Mouse (Mus musculus) ES-E14 (cell line): ENCODE data around the gene Klri1. TPM values are rescaled to one million over a fixed set of nuclear protein-coding genes. Genes with fewer than 3 reads are reported as not detected.
"Not testable (repeated sequence)": the region's sequence is repeated elsewhere in the genome, so short reads cannot be mapped to it uniquely, and the experiment has no call there.

Experiments
- DNase-seq: peaks from one replicate; pipeline ENCODE4 v3.0.0-alpha.2; 2013; ENCODE audit warnings: low read depth, low spot score
- H3K27ac ChIP-seq: 2 replicates; pipeline ENCODE4 v1.5.1; 2012; ENCODE audit warnings: low read depth, mild to moderate bottlenecking, low read length, moderate library complexity, mixed read lengths; ENCODE audit not compliant: poor library complexity, insufficient read depth, severe bottlenecking
- H3K36me3 ChIP-seq: 2 replicates; pipeline ENCODE4 v1.6.1; 2012; ENCODE audit warnings: mild to moderate bottlenecking, low read length, moderate library complexity, mixed read lengths; ENCODE audit not compliant: control insufficient read depth, poor library complexity, insufficient read depth, severe bottlenecking
- H3K4me1 ChIP-seq, 2 experiments: fragments of 150-350 bp in 1 of 2; sonication (generic) in 1 of 2; 2 replicates each; pipeline ENCODE4 v1.6.1; 2012; ENCODE audit warnings: low read length in 2 of 2, mild to moderate bottlenecking in 1 of 2, mixed read lengths in 1 of 2; ENCODE audit not compliant: control insufficient read depth in 2 of 2, insufficient read depth in 2 of 2, poor library complexity in 1 of 2
- H3K4me3 ChIP-seq, 2 experiments: fragments of 150-350 bp in 1 of 2; sonication (generic) in 1 of 2; 2 replicates each; pipeline ENCODE4 v1.5.1; 2012; ENCODE audit warnings: low read length in 2 of 2, low read depth in 1 of 2, mild to moderate bottlenecking in 1 of 2, mixed read lengths in 1 of 2; ENCODE audit not compliant: insufficient read depth in 1 of 2, poor library complexity in 1 of 2, severe bottlenecking in 1 of 2
- H3K9ac ChIP-seq: 2 replicates; pipeline ENCODE4 v1.6.1; 2012; ENCODE audit warnings: low read depth, mild to moderate bottlenecking, low read length, mixed read lengths; ENCODE audit not compliant: poor library complexity, insufficient read depth, severe bottlenecking
- H3K9me3 ChIP-seq: fragments of 150-350 bp; sonication (generic); 2 replicates; pipeline ENCODE4 v1.6.1; 2012; ENCODE audit warnings: low read depth, mild to moderate bottlenecking, low read length; ENCODE audit not compliant: control insufficient read depth, insufficient read depth
- CHD2 ChIP-seq: IDR thresholded peaks from 2 replicates; pipeline ENCODE4 v1.6.1; 2014; ENCODE audit warnings: mild to moderate bottlenecking, low read depth, low read length, inconsistent platforms
- HCFC1 ChIP-seq: IDR thresholded peaks from 2 replicates; pipeline ENCODE4 v1.6.1; 2012; ENCODE audit warnings: low read length, inconsistent platforms, borderline replicate concordance; ENCODE audit not compliant: insufficient read depth
- MAFK ChIP-seq: IDR thresholded peaks from 2 replicates; pipeline ENCODE4 v1.6.1; 2014; ENCODE audit warnings: mild to moderate bottlenecking, low read depth, low read length, inconsistent platforms; ENCODE audit not compliant: insufficient read depth
- ZC3H11A ChIP-seq: IDR thresholded peaks from 2 replicates; pipeline ENCODE4 v1.6.1; 2012; ENCODE audit warnings: low read depth, mild to moderate bottlenecking, inconsistent platforms, low read length, borderline replicate concordance
- ZNF384 ChIP-seq: IDR thresholded peaks from 2 replicates; pipeline ENCODE4 v1.6.1; 2012; ENCODE audit warnings: low read depth, low read length, inconsistent platforms
- in situ Hi-C, 2 experiments: fragments of 600-800 bp; cut with MboI; formaldehyde crosslinking; loops; one replicate each; pipeline ENCODE4 v1.15.1; 2025; ENCODE audit warnings: low sequenced_read_pairs in 2 of 2, inconsistent platforms in 1 of 2; ENCODE audit not compliant: unreplicated experiment in 2 of 2
- total RNA-seq: library from RNA; depleted of rRNA; stranded (reverse); fragments of 300-350 nt; gene quantifications from 2 replicates; pipeline ENCODE4 v1.2.3, GENCODE M21; 2012

The Klri1 gene
- total RNA-seq, 1 experiment: not detected

GRCm38 (mm10) chr6:129736414-129736813, 19.5 kb upstream of the Klri1 start:
- Histone ChIP-seq H3K36me3 (no peaks in the 10 kb centered on the region), H3K4me3 (no peak overlapping the region), H3K9ac (no peak overlapping the region), H3K27ac (no peak overlapping the region), H3K4me1 (no peaks in the 10 kb centered on the region), H3K9me3 (no peaks in the 10 kb centered on the region)
- in situ Hi-C loops: no loop called here
- no peak for DNase-seq
- TF ChIP-seq CHD2: no peak
- TF ChIP-seq HCFC1: no peak
- no peak for TF ChIP-seq ZC3H11A
- no peak for TF ChIP-seq MAFK
- no peak for TF ChIP-seq ZNF384

GRCm38 (mm10) chr6:129727237-129727636, 10.3 kb upstream of the Klri1 start:
- no peak for DNase-seq
- Histone ChIP-seq H3K4me3 (no peak overlapping the region), H3K9ac (no peak overlapping the region), H3K36me3 (no peaks in the 10 kb centered on the region), H3K4me1 (no peaks in the 10 kb centered on the region), H3K9me3 (no peaks in the 10 kb centered on the region), H3K27ac (no peak overlapping the region)
- in situ Hi-C loops: no loop called here
- TF ChIP-seq CHD2 (no peak), MAFK (no peak), ZNF384 (no peak), HCFC1 (no peak), ZC3H11A (no peak)

DNA sequence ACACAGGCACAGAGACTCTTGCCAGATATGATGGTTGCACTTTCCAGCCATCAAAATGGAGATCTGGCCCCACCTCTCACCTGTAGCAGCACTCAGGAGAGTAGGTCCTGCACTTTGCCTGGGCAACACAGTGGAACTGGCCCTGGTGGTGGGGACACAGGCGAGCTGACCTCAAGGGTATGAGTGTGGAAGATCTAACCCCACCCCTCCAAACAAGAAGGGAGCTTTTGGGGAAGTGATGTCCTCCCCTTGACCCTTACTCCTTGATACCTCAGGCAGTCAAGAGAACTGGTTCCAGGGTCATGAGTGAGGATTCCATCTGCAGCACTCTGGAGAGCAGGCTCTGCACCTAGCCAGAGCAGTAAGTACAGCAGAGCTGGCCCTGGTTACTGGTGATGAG, 4.5 kb upstream of the Klri1 start:
- no peak overlapping the region for H3K4me3 ChIP-seq
- no peaks in the 10 kb centered on the region for H3K9me3 ChIP-seq
- in situ Hi-C loops: no loop called here
- H3K36me3 ChIP-seq: no peaks in the 10 kb centered on the region
- no peak for DNase-seq
- no peak overlapping the region for H3K27ac ChIP-seq
- H3K9ac ChIP-seq: no peak overlapping the region
- no peaks in the 10 kb centered on the region for H3K4me1 ChIP-seq
- TF ChIP-seq ZC3H11A (no peak), ZNF384 (no peak), CHD2 (no peak), HCFC1 (no peak), MAFK (no peak)

- DNase-seq: no peak
- in situ Hi-C loops: no loop called here
- no peak overlapping the region for H3K27ac ChIP-seq
- no peaks in the 10 kb centered on the region for H3K4me1 ChIP-seq
- no peak for TF ChIP-seq ZNF384
- TF ChIP-seq MAFK: no peak
- no peak for TF ChIP-seq HCFC1
- TF ChIP-seq CHD2: no peak
- no peak for TF ChIP-seq ZC3H11A
- H3K9ac ChIP-seq: no peak overlapping the region
- no peak overlapping the region for H3K4me3 ChIP-seq
- no peaks in the 10 kb centered on the region for H3K9me3 ChIP-seq
- no peaks in the 10 kb centered on the region for H3K36me3 ChIP-seq
Measured at GRCm38 (mm10) chr6:129720487-129720886, 3.6 kb upstream of the Klri1 start.

- Histone ChIP-seq H3K9me3 (no peaks in the 10 kb centered on the region), H3K4me1 (no peaks in the 10 kb centered on the region), H3K27ac (no peak overlapping the region), H3K36me3 (no peaks in the 10 kb centered on the region), H3K9ac (no peak overlapping the region), H3K4me3 (no peak overlapping the region)
- in situ Hi-C loops: no loop called here
- DNase-seq: no peak
- TF ChIP-seq ZC3H11A: no peak
- no peak for TF ChIP-seq HCFC1
- TF ChIP-seq CHD2: no peak
Measured at GRCm38 (mm10) chr6:129713566-129713965, 3.4 kb downstream of the Klri1 start.

- H3K36me3 ChIP-seq, DNase-seq, H3K4me3 ChIP-seq, H3K9me3 ChIP-seq, H3K4me1 ChIP-seq, H3K9ac ChIP-seq, in situ Hi-C loops, H3K27ac ChIP-seq: not testable (repeated sequence)
Measured at GRCm38 (mm10) chr6:129691436-129691835, 25.5 kb downstream of the Klri1 start.
